Mouse (Mus musculus) heart, postnatal 0 days (tissue): ENCODE results near the gene Glo1. TPM values are rescaled to one million over a fixed set of nuclear protein-coding genes. Genes with fewer than 3 reads are reported as not detected.

Experiments
- ATAC-seq: fragments of 200-750 bp; cut with Nextera tagmentation; 2 replicates; pipeline ENCODE4 v1.8.0; 2017; ENCODE audit warnings: low read depth, moderate number of reproducible peaks, moderate library complexity; ENCODE audit not compliant: insufficient read depth
- DNase-seq: peaks from one replicate; pipeline ENCODE4 v3.0.0-alpha.2; 2016; ENCODE audit warnings: low spot score
- H3K27ac ChIP-seq: fragments of 300-500 bp; sonication (generic); 2 replicates; pipeline ENCODE4 v1.5.1; 2014; ENCODE audit warnings: low read depth, mild to moderate bottlenecking
- H3K27me3 ChIP-seq: fragments of 300-500 bp; sonication (generic); 2 replicates; pipeline ENCODE4 v1.6.1; 2014; ENCODE audit warnings: low read length, mixed read lengths; ENCODE audit not compliant: control insufficient read depth, insufficient read depth
- H3K36me3 ChIP-seq: fragments of 300-500 bp; sonication (generic); replicated peaks from 2 replicates; pipeline ENCODE4 v1.6.1; 2014; ENCODE audit warnings: low read length, mixed read lengths; ENCODE audit not compliant: control insufficient read depth, insufficient read depth
- H3K4me1 ChIP-seq: fragments of 300-500 bp; sonication (generic); 2 replicates; pipeline ENCODE4 v1.6.1; 2014; ENCODE audit warnings: antibody characterized with exemption; ENCODE audit not compliant: control insufficient read depth, insufficient read depth
- H3K4me2 ChIP-seq: fragments of 300-500 bp; sonication (generic); 2 replicates; pipeline ENCODE4 v1.6.1; 2014; ENCODE audit warnings: low read depth, mild to moderate bottlenecking, low read length, moderate library complexity
- H3K4me3 ChIP-seq: fragments of 300-500 bp; sonication (generic); 2 replicates; pipeline ENCODE4 v1.5.1; 2014; ENCODE audit warnings: low read depth, low read length
- H3K9ac ChIP-seq: fragments of 300-500 bp; sonication (generic); replicated peaks from 2 replicates; pipeline ENCODE4 v1.6.1; 2014; ENCODE audit warnings: low read depth, low read length, mixed read lengths
- H3K9me3 ChIP-seq: fragments of 300-500 bp; sonication (generic); replicated peaks from 2 replicates; pipeline ENCODE4 v1.6.1; 2016; ENCODE audit warnings: low read length; ENCODE audit not compliant: control insufficient read depth
- CTCF ChIP-seq: IDR thresholded peaks from 2 replicates; pipeline ENCODE4 v1.5.1; 2016; ENCODE audit warnings: antibody characterized with exemption, control low read depth, low read depth
- EP300 ChIP-seq: IDR thresholded peaks from 2 replicates; pipeline ENCODE4 v1.6.1; 2016; ENCODE audit warnings: antibody characterized with exemption, low read depth
- WGBS: fragments of 180-500 bp; shearing (Covaris S2); extraction: QIAGEN DNeasy Blood & Tissue Kit; methylation state at CpG from one replicate; pipeline ENCODE4 v1.1.7; 2014; 5-methylcytosine and 5-hydroxymethylcytosine counted together
- polyA plus RNA-seq: library from polyadenylated mRNA; unstranded; fragments of >200 nt; fragmentation: Nextera tagmentation; extraction: Ambion mirVana; gene quantifications from 2 replicates; pipeline ENCODE4 v1.2.1, GENCODE M21; 2015
- total RNA-seq: library from RNA; depleted of rRNA; stranded (reverse); fragments of >200 nt; gene quantifications from 2 replicates; pipeline ENCODE4 v1.2.3, GENCODE M21; 2014; ENCODE audit warnings: low replicate concordance

Gene Glo1
- total and polyA plus RNA-seq, 2 experiments from 2014 or later: 143 to 184 TPM

GRCm38 (mm10) chr17:30575941-30576773, 50.5 kb downstream of the Glo1 start, which contains the start of gene Btbd9:
Btbd9 (minus strand) TSS chr17:30576488.
- ATAC-seq (peak; percentile 88), DNase-seq (peak; percentile 80)
- Histone ChIP-seq H3K4me1 (peaks cover 18% of the 10 kb centered on the region), H3K9ac (peak within 1 kb of the TSS; percentile 81), H3K27me3 (no peaks in the 10 kb centered on the region), H3K27ac (peak within 1 kb of the TSS; percentile 86), H3K36me3 (no peaks in the 10 kb centered on the region), H3K9me3 (no peaks in the 10 kb centered on the region), H3K4me3 (peak within 1 kb of the TSS; percentile 92), H3K4me2 (peak within 1 kb of the TSS; percentile 71)
- under 1% methylated on average over 59 of the region's 94 CpGs for WGBS
- TF ChIP-seq CTCF: no peak
- no peak for TF ChIP-seq EP300

GRCm38 (mm10) chr17:30575121-30575904, 51.4 kb downstream of the Glo1 start:
- Histone ChIP-seq H3K4me1 (peaks cover 22% of the 10 kb centered on the region), H3K36me3 (no peaks in the 10 kb centered on the region), H3K27me3 (no peaks in the 10 kb centered on the region), H3K4me3 (peak overlapping the region; percentile 92), H3K27ac (peak overlapping the region; percentile 86), H3K9ac (peak overlapping the region; percentile 81), H3K9me3 (no peaks in the 10 kb centered on the region), H3K4me2 (peak overlapping the region; percentile 71)
- WGBS: 3% methylated on average over 35 of the region's 35 CpGs
- DNase-seq (peak; percentile 16), ATAC-seq (0 out of 2 replicates have a peak, but pooled peaks have one; percentile 2)
- TF ChIP-seq EP300 (no peak), CTCF (no peak)

DNA sequence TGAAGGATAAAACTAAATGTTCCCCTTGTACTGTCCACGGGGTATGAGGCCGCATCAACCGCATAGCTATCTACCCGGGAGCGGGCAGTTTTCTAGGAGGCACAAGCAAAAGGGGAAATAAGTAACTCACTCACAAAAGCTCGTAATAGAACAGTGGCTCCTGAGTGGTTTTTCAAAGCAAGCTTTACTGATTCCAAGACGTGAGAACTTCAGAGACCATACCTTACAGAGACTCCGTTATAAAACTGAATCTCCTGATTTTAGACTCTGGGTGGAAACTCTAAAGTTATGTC, 51.9 kb downstream of the Glo1 start:
- DNase-seq (no peak), ATAC-seq (no peak)
- WGBS: 44% methylated on average over 8 of the region's 8 CpGs
- no peak for TF ChIP-seq EP300
- no peak for TF ChIP-seq CTCF
- Histone ChIP-seq H3K4me2 (peak overlapping the region; percentile 71), H3K4me1 (peaks cover 26% of the 10 kb centered on the region), H3K9me3 (no peaks in the 10 kb centered on the region), H3K9ac (peak overlapping the region; percentile 81; the same call in 1 of the 2 replicates), H3K27me3 (no peaks in the 10 kb centered on the region), H3K4me3 (peak overlapping the region; percentile 92), H3K36me3 (no peaks in the 10 kb centered on the region), H3K27ac (0 out of 2 replicates have a peak overlapping the region, but pooled peaks have one; percentile 40)

GRCm38 (mm10) chr17:30573990-30574782, 52.5 kb downstream of the Glo1 start:
- TF ChIP-seq EP300 (no peak), CTCF (no peak)
- Histone ChIP-seq H3K4me2 (peak overlapping the region; percentile 71), H3K36me3 (no peaks in the 10 kb centered on the region), H3K4me1 (peaks cover 26% of the 10 kb centered on the region), H3K27me3 (no peaks in the 10 kb centered on the region), H3K27ac (0 out of 2 replicates have a peak overlapping the region, but pooled peaks have one; percentile 40), H3K9me3 (no peaks in the 10 kb centered on the region), H3K9ac (peak overlapping the region; percentile 81; the same call in 1 of the 2 replicates), H3K4me3 (peak overlapping the region; percentile 92; the same call in 1 of the 2 replicates)
- DNase-seq: peak; percentile 78
- ATAC-seq: no peak
- WGBS: 58% methylated on average over 8 of the region's 8 CpGs

DNA sequence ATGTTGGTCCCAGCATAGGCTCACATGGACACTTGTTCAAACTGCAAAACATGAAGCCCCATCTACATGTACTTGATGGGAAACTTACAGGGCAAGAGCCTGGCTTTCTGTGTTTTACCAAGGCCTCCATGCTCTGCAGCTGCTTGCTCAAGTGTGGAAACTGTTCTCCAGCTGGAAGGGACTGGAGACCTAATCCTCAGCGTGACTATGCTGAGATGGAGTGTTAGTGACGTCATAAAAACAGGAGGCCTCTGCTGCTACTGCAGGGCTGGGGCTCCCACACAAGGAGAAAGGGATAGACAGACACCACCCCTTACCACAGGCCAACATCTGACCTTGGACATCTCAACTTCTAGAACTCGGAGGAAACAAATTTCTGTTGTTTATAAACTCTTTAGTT, 55.7 kb downstream of the Glo1 start:
- H3K36me3 ChIP-seq: no peaks in the 10 kb centered on the region
- no peak overlapping the region for H3K9ac ChIP-seq
- no peaks in the 10 kb centered on the region for H3K9me3 ChIP-seq
- TF ChIP-seq EP300: no peak
- TF ChIP-seq CTCF: no peak
- WGBS: 42% methylated on average over 3 of the region's 3 CpGs
- H3K4me3 ChIP-seq: no peak overlapping the region
- H3K4me1 ChIP-seq: peaks cover 24% of the 10 kb centered on the region; the same call in 1 of the 2 replicates
- H3K4me2 ChIP-seq: no peak overlapping the region
- no peak for ATAC-seq
- no peak for DNase-seq
- H3K27me3 ChIP-seq: no peaks in the 10 kb centered on the region
- H3K27ac ChIP-seq: no peak overlapping the region
